Mouse (Mus musculus) myocyte (in vitro differentiated cells): ENCODE results near the gene Acss2.

Source experiments
- CEBPB ChIP-seq: IDR thresholded peaks from 2 replicates; pipeline ENCODE4 v1.6.1; 2011; ENCODE audit warnings: mild to moderate bottlenecking, moderate library complexity; ENCODE audit not compliant: poor library complexity, insufficient read depth, severe bottlenecking
- E2F4 ChIP-seq: IDR thresholded peaks from one replicate; pipeline ENCODE4 v1.6.1; 2011; ENCODE audit warnings: mild to moderate bottlenecking, control low read depth, moderate library complexity; ENCODE audit not compliant: insufficient read depth
- MAX ChIP-seq: IDR thresholded peaks from one replicate; pipeline ENCODE4 v1.6.1; 2011; ENCODE audit warnings: low read depth, mild to moderate bottlenecking, control low read depth
- MYOG ChIP-seq, 3 experiments: IDR thresholded peaks; one replicate each; pipeline ENCODE4 v1.6.1; 2011; ENCODE audit warnings: control low read depth in 2 of 3, low read depth in 2 of 3, mild to moderate bottlenecking in 2 of 3; ENCODE audit not compliant: insufficient read length in 2 of 3, control insufficient read depth in 1 of 3, insufficient read depth in 1 of 3
- POLR2A ChIP-seq: IDR thresholded peaks from one replicate; pipeline ENCODE4 v1.6.1; 2011; ENCODE audit warnings: low read depth, mild to moderate bottlenecking, control low read depth, moderate library complexity; ENCODE audit not compliant: insufficient read length
- TCF12 ChIP-seq: IDR thresholded peaks from one replicate; pipeline ENCODE4 v1.6.1; 2011; ENCODE audit warnings: mild to moderate bottlenecking, control low read depth; ENCODE audit not compliant: poor library complexity, insufficient read depth, severe bottlenecking

DNA sequence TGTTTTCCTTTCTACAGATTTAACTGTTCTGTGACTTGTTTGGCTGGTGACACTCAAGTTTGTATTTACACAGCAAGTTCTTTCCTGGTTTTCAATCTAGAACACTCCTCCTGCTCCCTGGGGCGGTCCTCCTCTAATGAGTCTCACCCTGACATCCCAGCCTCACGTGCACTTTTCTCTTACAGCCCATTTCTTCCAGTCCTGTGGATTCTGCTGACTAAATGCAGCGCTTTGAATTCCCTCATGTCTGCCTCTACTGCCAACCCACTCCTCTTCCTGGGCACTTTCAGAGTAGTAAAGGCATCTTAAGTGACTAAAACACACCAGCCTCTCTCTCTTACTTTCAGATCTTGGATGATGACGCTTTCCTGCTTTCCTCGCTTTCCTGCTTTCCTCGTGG, 73.9 kb downstream of the Acss2 start:
- no peak for TF ChIP-seq POLR2A
- TF ChIP-seq CEBPB, result no peak
- no peak for TF ChIP-seq TCF12
- TF ChIP-seq MYOG (IDR thresholded peaks at IDR 0.05; ENCODE audit: control insufficient read depth in 1 of 3, insufficient read depth in 1 of 3, insufficient read length in 2 of 3, low read depth in 2 of 3), result no peak
- no peak for TF ChIP-seq MAX
- no peak for TF ChIP-seq E2F4
